Mouse (Mus musculus): ENCODE data around the gene Ccdc103. TPM values are rescaled to one million over a fixed set of nuclear protein-coding genes. Genes with fewer than 3 reads are reported as not detected.

Gene Ccdc103
- total and polyA plus RNA-seq, 3 experiments: 1.4 to 1.6 TPM; not detected in 1

- Histone ChIP-seq H3K9me3 (replicated peaks; ENCODE audit: insufficient read depth, low read length) (no peaks in the 10 kb centered on the region), H3K27ac (ENCODE audit: control insufficient read depth, low read depth, low read length) (no peak overlapping the region), H3K9ac (ENCODE audit: control insufficient read depth, low read depth, low read length, poor library complexity, severe bottlenecking) (no peak overlapping the region), H3K79me2 (ENCODE audit: control insufficient read depth, insufficient read depth, low read length, poor library complexity) (no peaks in the 10 kb centered on the region), H3K4me3 (ENCODE audit: control insufficient read depth in 1 of 2, insufficient read depth in 1 of 2, low read depth in 2 of 2, low read length in 2 of 2) (no peak overlapping the region), H3K27me3 (ENCODE audit: control insufficient read depth in 1 of 2, insufficient read depth in 2 of 2, low read length in 2 of 2) (no peaks in the 10 kb centered on the region), H3K36me3 (ENCODE audit: control insufficient read depth in 1 of 2, insufficient read depth in 2 of 2, low read length in 2 of 2) (no peaks in the 10 kb centered on the region; a peak in 1 of 4 replicates), H3K4me1 (ENCODE audit: control insufficient read depth in 1 of 2, insufficient read depth in 2 of 2, low read length in 2 of 2) (no peaks in the 10 kb centered on the region; a peak in 1 of 4 replicates)
- TF ChIP-seq POLR2AphosphoS5 (IDR thresholded peaks at IDR 0.05; ENCODE audit: borderline replicate concordance, low read depth, low read length) (no peak), TBP (IDR thresholded peaks at IDR 0.05; ENCODE audit: low read depth, low read length) (peak; percentile 96)
- DNase-seq (ENCODE audit: low read depth, low spot score): no peak
Observed at GRCm38 (mm10) chr11:102902107-102902506, 21.1 kb downstream of the Ccdc103 start.

- Histone ChIP-seq H3K79me2 (ENCODE audit: control insufficient read depth, insufficient read depth, low read length, poor library complexity) (no peaks in the 10 kb centered on the region), H3K27ac (ENCODE audit: control insufficient read depth, low read depth, low read length) (no peak overlapping the region), H3K9ac (ENCODE audit: control insufficient read depth, low read depth, low read length, poor library complexity, severe bottlenecking) (no peak overlapping the region), H3K9me3 (replicated peaks; ENCODE audit: insufficient read depth, low read length) (no peaks in the 10 kb centered on the region), H3K36me3 (ENCODE audit: control insufficient read depth in 1 of 2, insufficient read depth in 2 of 2, low read length in 2 of 2) (peaks cover 0 to 5% of the 10 kb centered on the region in 2 experiments; a peak in 1 of 4 replicates), H3K4me3 (ENCODE audit: control insufficient read depth in 1 of 2, insufficient read depth in 1 of 2, low read depth in 2 of 2, low read length in 2 of 2) (no peak overlapping the region), H3K27me3 (ENCODE audit: control insufficient read depth in 1 of 2, insufficient read depth in 2 of 2, low read length in 2 of 2) (no peaks in the 10 kb centered on the region), H3K4me1 (ENCODE audit: control insufficient read depth in 1 of 2, insufficient read depth in 2 of 2, low read length in 2 of 2) (no peaks in the 10 kb centered on the region; a peak in 1 of 4 replicates)
- no peak for DNase-seq (ENCODE audit: low read depth, low spot score)
- no peak for TF ChIP-seq USF2 (IDR thresholded peaks at IDR 0.05; ENCODE audit: borderline replicate concordance in 1 of 2, insufficient read depth in 1 of 2, low read depth in 1 of 2, low read length in 2 of 2)
- no peak for TF ChIP-seq CHD2 (IDR thresholded peaks at IDR 0.05; ENCODE audit: low read length)
- TF ChIP-seq ETS1 (IDR thresholded peaks at IDR 0.05; ENCODE audit: low read depth, low read length): no peak
- TF ChIP-seq ZKSCAN1 (IDR thresholded peaks at IDR 0.05; ENCODE audit: low read depth, low read length): no peak
- TF ChIP-seq RAD21 (IDR thresholded peaks at IDR 0.05; ENCODE audit: low read depth, low read length): no peak
- no peak for TF ChIP-seq NRF1 (IDR thresholded peaks at IDR 0.05; ENCODE audit: insufficient read depth, low read depth, low read length, poor library complexity, severe bottlenecking)
- TF ChIP-seq POLR2A (IDR thresholded peaks at IDR 0.05; ENCODE audit: control insufficient read depth in 1 of 2, insufficient read depth in 1 of 2, low read depth in 1 of 2, low read length in 2 of 2, poor library complexity in 1 of 2): 0 out of 4 replicates have a peak, but pooled peaks have one; percentile 21 to 29
- TF ChIP-seq ZNF384 (IDR thresholded peaks at IDR 0.05; ENCODE audit: low read depth, low read length): no peak
- no peak for TF ChIP-seq MAZ (IDR thresholded peaks at IDR 0.05; ENCODE audit: low read depth, low read length)
- TF ChIP-seq POLR2AphosphoS5 (IDR thresholded peaks at IDR 0.05; ENCODE audit: borderline replicate concordance, low read depth, low read length): 0 out of 2 replicates have a peak, but pooled peaks have one; percentile 62
- no peak for TF ChIP-seq UBTF (IDR thresholded peaks at IDR 0.05; ENCODE audit: borderline replicate concordance, insufficient read depth, low read depth, low read length)
Observed at GRCm38 (mm10) chr11:102903654-102904053, 22.6 kb downstream of the Ccdc103 start.

- no peaks in the 10 kb centered on the region for H3K4me1 ChIP-seq (ENCODE audit: control insufficient read depth in 1 of 2, insufficient read depth in 2 of 2, low read length in 2 of 2)
- H3K9ac ChIP-seq (ENCODE audit: control insufficient read depth, low read depth, low read length, poor library complexity, severe bottlenecking): no peak overlapping the region
- H3K27me3 ChIP-seq (ENCODE audit: control insufficient read depth in 1 of 2, insufficient read depth in 2 of 2, low read length in 2 of 2): no peaks in the 10 kb centered on the region
- H3K4me3 ChIP-seq (ENCODE audit: control insufficient read depth in 1 of 2, insufficient read depth in 1 of 2, low read depth in 2 of 2, low read length in 2 of 2): no peak overlapping the region
- no peak for DNase-seq (ENCODE audit: low read depth, low spot score)
- no peaks in the 10 kb centered on the region for H3K9me3 ChIP-seq (replicated peaks; ENCODE audit: insufficient read depth, low read length)
- no peaks in the 10 kb centered on the region for H3K79me2 ChIP-seq (ENCODE audit: control insufficient read depth, insufficient read depth, low read length, poor library complexity)
- no peak overlapping the region for H3K27ac ChIP-seq (ENCODE audit: control insufficient read depth, low read depth, low read length)
- H3K36me3 ChIP-seq (ENCODE audit: control insufficient read depth in 1 of 2, insufficient read depth in 2 of 2, low read length in 2 of 2): peaks cover 0 to 36% of the 10 kb centered on the region in 2 experiments; a peak in 2 of 4 replicates
- TF ChIP-seq EP300 (IDR thresholded peaks at IDR 0.05; ENCODE audit: low read depth in 1 of 2, low read length in 2 of 2): no peak
- no peak for TF ChIP-seq USF1 (IDR thresholded peaks at IDR 0.05; ENCODE audit: low read depth, low read length)
- no peak for TF ChIP-seq NELFE (IDR thresholded peaks at IDR 0.05; ENCODE audit: low read depth, low read length)
- no peak for TF ChIP-seq TBP (IDR thresholded peaks at IDR 0.05; ENCODE audit: low read depth, low read length)
- TF ChIP-seq TAL1 (IDR thresholded peaks at IDR 0.05; ENCODE audit: low read length): no peak
- no peak for TF ChIP-seq USF2 (IDR thresholded peaks at IDR 0.05; ENCODE audit: borderline replicate concordance in 1 of 2, insufficient read depth in 1 of 2, low read depth in 1 of 2, low read length in 2 of 2)
- no peak for TF ChIP-seq UBTF (IDR thresholded peaks at IDR 0.05; ENCODE audit: borderline replicate concordance, insufficient read depth, low read depth, low read length)
- no peak for TF ChIP-seq CHD1 (IDR thresholded peaks at IDR 0.05; ENCODE audit: low read depth, low read length)
- TF ChIP-seq ZMIZ1 (IDR thresholded peaks at IDR 0.05; ENCODE audit: low read depth, low read length): no peak
- no peak for TF ChIP-seq BHLHE40 (IDR thresholded peaks at IDR 0.05; ENCODE audit: borderline replicate concordance, low read depth, low read length)
- no peak for TF ChIP-seq MXI1 (IDR thresholded peaks at IDR 0.05; ENCODE audit: low read depth, low read length)
- no peak for TF ChIP-seq GATA1 (IDR thresholded peaks at IDR 0.05; ENCODE audit: low read depth, low read length)
- TF ChIP-seq POLR2A (IDR thresholded peaks at IDR 0.05; ENCODE audit: control insufficient read depth in 1 of 2, insufficient read depth in 1 of 2, low read depth in 1 of 2, low read length in 2 of 2, poor library complexity in 1 of 2): no peak
Observed at GRCm38 (mm10) chr11:102911376-102911775, 30.4 kb downstream of the Ccdc103 start.

Measured in MEL (cell line).